Comparison of ENCODE assay signal across 8 mouse cellular contexts in genomic region chr8:60982701-60983687, GRCm38 (mm10). TPM values are rescaled to one million over a fixed set of nuclear protein-coding genes. Genes with fewer than 3 reads are reported as not detected.
DNase-seq lines count a peak whose midpoint lies in the region; ATAC-seq and TF ChIP-seq lines count a peak whose summit lies in the region.

TSS of gene Clcn3 (minus strand) at chr8:60983300.

- no peaks in the 10 kb centered on the region for H3K36me3 ChIP-seq in forebrain, embryonic 10.5 days (replicated peaks)
- no peaks in the 10 kb centered on the region for H3K36me3 ChIP-seq in heart, embryonic 15.5 days
- no peaks in the 10 kb centered on the region for H3K36me3 ChIP-seq in liver, embryonic 14.5 days (replicated peaks; ENCODE audit: control insufficient read depth, insufficient read depth, low read depth)
- no peaks in the 10 kb centered on the region for H3K36me3 ChIP-seq in neural tube, embryonic 11.5 days (ENCODE audit: control insufficient read depth, insufficient read depth, low read length)
- H3K36me3 ChIP-seq in stomach, postnatal 0 days (ENCODE audit: control insufficient read depth, insufficient read depth, low read length), result no peaks in the 10 kb centered on the region

- peak; percentile 55; the same call in 1 of the 2 replicates for TF ChIP-seq EP300 in liver, embryonic 14.5 days (IDR thresholded peaks at IDR 0.05; ENCODE audit: low read depth)
- TF ChIP-seq EP300 in stomach, postnatal 0 days (optimal IDR thresholded peaks at IDR 0.05), result no peak

- peak within 1 kb of the TSS; percentile 89 for H3K27ac ChIP-seq in forebrain, embryonic 10.5 days
- H3K27ac ChIP-seq in heart, embryonic 15.5 days, result peak within 1 kb of the TSS; percentile 94
- peak within 1 kb of the TSS; percentile 97 for H3K27ac ChIP-seq in liver, embryonic 14.5 days
- H3K27ac ChIP-seq in neural tube, embryonic 11.5 days (ENCODE audit: low read depth, low read length), result peak within 1 kb of the TSS; percentile 70; the same call in 1 of the 2 replicates
- H3K27ac ChIP-seq in stomach, postnatal 0 days (replicated peaks), result peak within 1 kb of the TSS; percentile 96

- peak; percentile 96 to 97 for DNase-seq in CD8-positive naive resting alpha-beta T cell, adult 2 months (ENCODE audit: low read depth in 2 of 2, low spot score in 2 of 2)
- DNase-seq in c-Kit-positive CD71-negative TER-119-negative erythroid progenitor cells, embryonic 14.5 days (ENCODE audit: low read depth), result peak; percentile 97
- DNase-seq in forebrain, embryonic 10.5 days (ENCODE audit: extremely low spot score, low spot score), result peak; percentile 97
- peak; percentile 99 for DNase-seq in kidney, postnatal 25 days
- DNase-seq in liver, embryonic 14.5 days (ENCODE audit: low read depth in 3 of 3, low spot score in 3 of 3), result peak; percentile 98 to 99 (median 99)
- peak; percentile 98 for DNase-seq in neural tube, embryonic 11.5 days (ENCODE audit: low spot score)
- peak; percentile 99 for DNase-seq in stomach, postnatal 0 days (ENCODE audit: low spot score)

- under 1% methylated on average over 101 of the region's 101 CpGs for WGBS in forebrain, embryonic 10.5 days
- under 1% methylated on average over 101 of the region's 101 CpGs for WGBS in heart, embryonic 15.5 days
- WGBS in liver, embryonic 14.5 days (ENCODE audit: insufficient replicate concordance), result under 1% methylated on average over 101 of the region's 101 CpGs
- under 1% methylated on average over 100 of the region's 101 CpGs for WGBS in neural tube, embryonic 11.5 days
- under 1% methylated on average over 95 of the region's 101 CpGs for WGBS in stomach, postnatal 0 days

- TF ChIP-seq CTCF in liver, embryonic 14.5 days (IDR thresholded peaks at IDR 0.05; ENCODE audit: low read depth), result peak; percentile 32; the same call in 1 of the 2 replicates
- TF ChIP-seq CTCF in stomach, postnatal 0 days (IDR thresholded peaks at IDR 0.05; ENCODE audit: low read depth), result 0 out of 2 replicates have a peak, but pooled peaks have one; percentile 8

- peak; percentile 100 for ATAC-seq in heart, embryonic 15.5 days (replicated peaks; ENCODE audit: insufficient number of reproducible peaks, insufficient read depth, low FRiP score, low read depth)
- peak; percentile 99 for ATAC-seq in liver, embryonic 14.5 days (ENCODE audit: insufficient read depth)
- ATAC-seq in neural tube, embryonic 11.5 days (ENCODE audit: insufficient read depth, low FRiP score, low TSS enrichment), result peak; percentile 99
- peak; percentile 99 for ATAC-seq in stomach, postnatal 0 days (ENCODE audit: low FRiP score, low TSS enrichment)

- peak within 1 kb of the TSS; percentile 89 for H3K4me3 ChIP-seq in forebrain, embryonic 10.5 days
- H3K4me3 ChIP-seq in heart, embryonic 15.5 days, result peak within 1 kb of the TSS; percentile 83
- H3K4me3 ChIP-seq in liver, embryonic 14.5 days (ENCODE audit: insufficient read depth in 1 of 2, low read depth in 2 of 2, low read length in 2 of 2), result peak within 1 kb of the TSS; percentile 78 to 99
- H3K4me3 ChIP-seq in neural tube, embryonic 11.5 days (ENCODE audit: low read depth, low read length), result peak within 1 kb of the TSS; percentile 61
- H3K4me3 ChIP-seq in stomach, postnatal 0 days (ENCODE audit: low read depth, low read length), result peak within 1 kb of the TSS; percentile 74

- no peaks in the 10 kb centered on the region for H3K27me3 ChIP-seq in forebrain, embryonic 10.5 days (ENCODE audit: poor library complexity, severe bottlenecking)
- H3K27me3 ChIP-seq in heart, embryonic 15.5 days, result no peaks in the 10 kb centered on the region
- H3K27me3 ChIP-seq in liver, embryonic 14.5 days (ENCODE audit: control insufficient read depth, insufficient read depth, low read length), result no peaks in the 10 kb centered on the region
- H3K27me3 ChIP-seq in neural tube, embryonic 11.5 days (ENCODE audit: control insufficient read depth, insufficient read depth, low read length), result no peaks in the 10 kb centered on the region
- no peaks in the 10 kb centered on the region for H3K27me3 ChIP-seq in stomach, postnatal 0 days (ENCODE audit: control insufficient read depth, insufficient read depth, low read length)

- H3K4me1 ChIP-seq in forebrain, embryonic 10.5 days, result peaks cover 30% of the 10 kb centered on the region
- peaks cover 10% of the 10 kb centered on the region for H3K4me1 ChIP-seq in heart, embryonic 15.5 days (replicated peaks)
- H3K4me1 ChIP-seq in liver, embryonic 14.5 days (replicated peaks; ENCODE audit: control insufficient read depth in 2 of 2, insufficient read depth in 2 of 2, low read length in 1 of 2), result peaks cover 13 to 20% of the 10 kb centered on the region in 2 experiments
- no peaks in the 10 kb centered on the region; the same call in 1 of the 2 replicates for H3K4me1 ChIP-seq in neural tube, embryonic 11.5 days (ENCODE audit: control insufficient read depth, insufficient read depth, low read length)
- no peaks in the 10 kb centered on the region for H3K4me1 ChIP-seq in stomach, postnatal 0 days (replicated peaks; ENCODE audit: control insufficient read depth, insufficient read depth)

- peak within 1 kb of the TSS; percentile 87 for H3K4me2 ChIP-seq in heart, embryonic 15.5 days
- H3K4me2 ChIP-seq in liver, embryonic 14.5 days (ENCODE audit: low read depth), result peak within 1 kb of the TSS; percentile 97
- H3K4me2 ChIP-seq in neural tube, embryonic 11.5 days (ENCODE audit: low read depth), result peak within 1 kb of the TSS; percentile 90
- H3K4me2 ChIP-seq in stomach, postnatal 0 days (replicated peaks; ENCODE audit: low read depth), result peak within 1 kb of the TSS; percentile 87

- H3K9me3 ChIP-seq in forebrain, embryonic 10.5 days, result peaks cover 10% of the 10 kb centered on the region; the same call in 1 of the 2 replicates
- H3K9me3 ChIP-seq in heart, embryonic 15.5 days (replicated peaks), result no peaks in the 10 kb centered on the region
- no peaks in the 10 kb centered on the region for H3K9me3 ChIP-seq in liver, embryonic 14.5 days (ENCODE audit: control insufficient read depth, low read length)
- H3K9me3 ChIP-seq in neural tube, embryonic 11.5 days (ENCODE audit: control insufficient read depth, low read length), result no peaks in the 10 kb centered on the region
- H3K9me3 ChIP-seq in stomach, postnatal 0 days (ENCODE audit: control insufficient read depth, low read length), result no peaks in the 10 kb centered on the region

- peak within 1 kb of the TSS; percentile 90 for H3K9ac ChIP-seq in heart, embryonic 15.5 days
- peak within 1 kb of the TSS; percentile 89 for H3K9ac ChIP-seq in liver, embryonic 14.5 days (replicated peaks)
- H3K9ac ChIP-seq in neural tube, embryonic 11.5 days (ENCODE audit: low read length), result peak within 1 kb of the TSS; percentile 69
- peak within 1 kb of the TSS; percentile 83 for H3K9ac ChIP-seq in stomach, postnatal 0 days (ENCODE audit: low read length)

RNA-seq across cellular contexts. Expression of gene Clcn3, which starts in this region (rescaled TPM):
- polyA plus RNA-seq in forebrain, embryonic 10.5 days (2016; fragmentation: Nextera tagmentation; extraction: Ambion mirVana), result 30.8 and 31.5 TPM in 2 replicates
- polyA plus RNA-seq in heart, embryonic 15.5 days (2015; fragmentation: Nextera tagmentation; extraction: Ambion mirVana), result 19.1 and 20.8 TPM in 2 replicates
- 19.2 and 28.1 TPM in 2 replicates for polyA plus RNA-seq in liver, embryonic 14.5 days (2012; rRNA removed)
- 34.6 and 38.2 TPM in 2 replicates for polyA plus RNA-seq in liver, embryonic 14.5 days (2014; fragmentation: Nextera tagmentation; extraction: Ambion mirVana)
- 33.4 and 37.5 TPM in 2 replicates for polyA plus RNA-seq in neural tube, embryonic 11.5 days (2014; fragmentation: Nextera tagmentation; extraction: Ambion mirVana)
- 21.3 and 21.7 TPM in 2 replicates for polyA plus RNA-seq in stomach, postnatal 0 days (2015; fragmentation: Nextera tagmentation; extraction: Ambion mirVana)

Comparison
In these comparisons a context has a peak if more than half of its experiments do, and no peak if none do; other contexts are left out.
1. Peak in every context shown above with its lines: DNase-seq, ATAC-seq, H3K4me3 ChIP-seq and H3K27ac ChIP-seq.